Mouse (Mus musculus) liver, postnatal 0 days (tissue): ENCODE results near the gene Epha4.

Experiments
- CTCF ChIP-seq: sonication (generic); IDR thresholded peaks from 2 replicates; pipeline ENCODE4 v1.5.1; 2016; ENCODE audit warnings: antibody characterized with exemption, low read depth
- EP300 ChIP-seq: IDR thresholded peaks from 2 replicates; pipeline ENCODE4 v1.6.1; 2016; ENCODE audit warnings: antibody characterized with exemption, low read depth, mild to moderate bottlenecking

GRCm38 (mm10) chr1:77495030-77495789 is 19.7 kb downstream of the Epha4 start:
- no peak for TF ChIP-seq CTCF
- no peak for TF ChIP-seq EP300
